Mouse (Mus musculus) embryonic fibroblast, embryonic 13.5 days (primary cell): ENCODE results near the gene Kif1bp. TPM values are rescaled to one million over a fixed set of nuclear protein-coding genes. Genes with fewer than 3 reads are reported as not detected.
A peak's percentile ranks its signal among the peaks of the same experiment; 100 is the strongest.
"Not testable (repeated sequence)": the region's sequence is repeated elsewhere in the genome, so short reads cannot be mapped to it uniquely, and the experiment has no call there.

Source experiments
- H3K27ac ChIP-seq: 2 replicates; pipeline ENCODE4 v1.5.1; 2012; ENCODE audit warnings: low read length, control low read depth, inconsistent platforms; ENCODE audit not compliant: insufficient read depth
- H3K4me1 ChIP-seq: 2 replicates; pipeline ENCODE4 v1.6.1; 2011; ENCODE audit warnings: low read length; ENCODE audit not compliant: control insufficient read depth, insufficient read depth
- H3K4me3 ChIP-seq: 2 replicates; pipeline ENCODE4 v1.5.1; 2011; ENCODE audit warnings: mild to moderate bottlenecking, control low read depth, low read length; ENCODE audit not compliant: insufficient read depth
- CTCF ChIP-seq: IDR thresholded peaks from 2 replicates; pipeline ENCODE4 v1.5.1; 2011; ENCODE audit warnings: mild to moderate bottlenecking, control low read depth, low read length, moderate library complexity, borderline replicate concordance; ENCODE audit not compliant: insufficient read depth
- POLR2A ChIP-seq: IDR thresholded peaks from 2 replicates; pipeline ENCODE4 v1.6.1; 2011; ENCODE audit warnings: low read depth, mild to moderate bottlenecking, control low read depth, low read length, moderate library complexity
- polyA plus RNA-seq: library from polyadenylated mRNA; stranded (reverse); fragments of >200 nt; gene quantifications from 2 replicates; pipeline ENCODE4 v1.2.4, GENCODE M21; 2011; ENCODE audit warnings: low read depth; ENCODE audit not compliant: missing spikeins, insufficient read length

Kif1bp gene
- polyA plus RNA-seq, 1 experiment = 34.4 TPM

GRCm38 (mm10) chr10:62503353-62503752, 74.9 kb downstream of the Kif1bp start:
- H3K4me1 ChIP-seq = no peaks in the 10 kb centered on the region
- no peak overlapping the region for H3K27ac ChIP-seq
- TF ChIP-seq CTCF (no peak), POLR2A (no peak)
- H3K4me3 ChIP-seq = no peak overlapping the region

DNA sequence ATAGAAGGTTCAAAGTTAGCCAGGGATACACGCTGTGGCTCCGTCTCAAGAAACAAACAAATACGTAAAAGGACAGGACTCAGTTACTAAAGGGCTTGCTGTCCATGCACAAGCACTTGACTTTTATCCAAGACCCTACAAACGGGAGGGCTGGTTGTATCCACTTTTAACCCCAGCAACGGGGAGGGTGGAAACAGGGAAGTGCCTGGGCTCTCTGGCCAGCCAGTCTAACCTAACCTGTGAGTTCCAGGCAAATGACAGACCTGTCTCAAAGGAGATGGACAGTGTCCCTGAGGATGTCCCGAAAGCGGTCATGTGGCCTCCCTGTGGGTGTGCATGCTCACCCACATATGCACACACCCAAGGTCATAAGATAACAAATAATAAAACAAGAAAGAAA, 76.3 kb downstream of the Kif1bp start:
- Histone ChIP-seq H3K4me3 (no peak overlapping the region), H3K27ac (no peak overlapping the region), H3K4me1 (no peaks in the 10 kb centered on the region)
- TF ChIP-seq CTCF = no peak
- TF ChIP-seq POLR2A = no peak

- no peak for TF ChIP-seq CTCF
- TF ChIP-seq POLR2A = no peak
- Histone ChIP-seq H3K27ac (no peak overlapping the region), H3K4me3 (no peak overlapping the region), H3K4me1 (no peaks in the 10 kb centered on the region)
These were observed 77.2 kb downstream of the Kif1bp start for GRCm38 (mm10) chr10:62500916-62501615.

GRCm38 (mm10) chr10:62500088-62500915, 78.0 kb downstream of the Kif1bp start:
- H3K27ac ChIP-seq = no peak overlapping the region
- no peak overlapping the region for H3K4me3 ChIP-seq
- no peaks in the 10 kb centered on the region for H3K4me1 ChIP-seq
- TF ChIP-seq CTCF (peak; percentile 79; the same call in 1 of the 2 replicates), POLR2A (no peak)

DNA sequence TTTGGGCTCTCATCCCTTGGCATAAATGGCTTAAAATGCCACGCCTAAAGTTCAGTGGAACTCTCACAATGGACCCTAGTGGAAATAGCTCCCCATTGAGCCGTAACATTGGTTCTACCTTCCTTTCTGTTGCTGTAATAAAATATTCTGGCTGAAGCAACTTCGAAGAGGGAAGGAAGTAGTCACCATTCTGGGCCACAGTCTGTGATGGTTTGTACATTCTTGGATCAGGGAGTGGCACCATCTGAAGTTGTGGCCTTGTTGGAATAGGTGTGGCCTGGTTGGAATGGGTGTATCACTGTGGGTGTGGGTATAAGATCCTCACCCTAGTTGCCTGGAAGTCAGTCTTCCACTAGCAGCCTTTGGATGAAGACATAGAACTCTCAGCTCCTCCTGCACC, 86.6 kb downstream of the Kif1bp start:
- H3K27ac ChIP-seq, H3K4me1 ChIP-seq, H3K4me3 ChIP-seq: not testable (repeated sequence)

Other genes starting within 250 kb of the Kif1bp start
- 45.3 and 56.5 TPM in 2 replicates for gene Hk1, start 198.5 kb downstream of the Kif1bp start, polyA plus RNA-seq
- gene Hkdc1, start 156.0 kb downstream of the Kif1bp start, polyA plus RNA-seq = not detected in 2 replicates
- not detected in 2 replicates for gene 4930507D05Rik, start 129.0 kb downstream of the Kif1bp start, polyA plus RNA-seq
- gene Supv3l1, start 128.7 kb downstream of the Kif1bp start, polyA plus RNA-seq = 19.7 and 22.7 TPM in 2 replicates
- gene Vps26a, start 91.7 kb downstream of the Kif1bp start, polyA plus RNA-seq = 72.3 and 78.1 TPM in 2 replicates
- 0.72 and 1.9 TPM in 2 replicates for gene Srgn, start 51.0 kb downstream of the Kif1bp start, polyA plus RNA-seq
- gene Ddx21, start 23.8 kb upstream of the Kif1bp start, polyA plus RNA-seq = 68.2 and 82.4 TPM in 2 replicates
- gene Ddx50, start 72.8 kb upstream of the Kif1bp start, polyA plus RNA-seq = 119 and 165 TPM in 2 replicates
- gene Stox1, start 147.7 kb upstream of the Kif1bp start, polyA plus RNA-seq = not detected in 2 replicates
- gene Ccar1, start 213.8 kb upstream of the Kif1bp start, polyA plus RNA-seq = 101 and 108 TPM in 2 replicates